Mouse (Mus musculus) brain, embryonic 14.5 days (tissue): Measurements from ENCODE around the gene Rnf126.

Experiments
- CTCF ChIP-seq: fragments of 200-500 bp; IDR thresholded peaks from 2 replicates; pipeline ENCODE4 v1.5.1; 2012; ENCODE audit warnings: inconsistent platforms, mild to moderate bottlenecking, moderate library complexity, borderline replicate concordance; ENCODE audit not compliant: insufficient read depth, insufficient read length; ENCODE audit errors: extremely low read depth
- POLR2A ChIP-seq: fragments of 200-500 bp; IDR thresholded peaks from 2 replicates; pipeline ENCODE4 v1.6.1; 2012; ENCODE audit warnings: mild to moderate bottlenecking, inconsistent platforms, borderline replicate concordance; ENCODE audit not compliant: poor library complexity, insufficient read depth, insufficient read length, severe bottlenecking; ENCODE audit errors: extremely low read depth

GRCm38 (mm10) chr10:79714996-79715395 lies 51.8 kb downstream of the Rnf126 start:
- TF ChIP-seq CTCF (no peak), POLR2A (no peak)
